ENCODE assay signal across 8 mouse cellular contexts in the genomic region with DNA sequence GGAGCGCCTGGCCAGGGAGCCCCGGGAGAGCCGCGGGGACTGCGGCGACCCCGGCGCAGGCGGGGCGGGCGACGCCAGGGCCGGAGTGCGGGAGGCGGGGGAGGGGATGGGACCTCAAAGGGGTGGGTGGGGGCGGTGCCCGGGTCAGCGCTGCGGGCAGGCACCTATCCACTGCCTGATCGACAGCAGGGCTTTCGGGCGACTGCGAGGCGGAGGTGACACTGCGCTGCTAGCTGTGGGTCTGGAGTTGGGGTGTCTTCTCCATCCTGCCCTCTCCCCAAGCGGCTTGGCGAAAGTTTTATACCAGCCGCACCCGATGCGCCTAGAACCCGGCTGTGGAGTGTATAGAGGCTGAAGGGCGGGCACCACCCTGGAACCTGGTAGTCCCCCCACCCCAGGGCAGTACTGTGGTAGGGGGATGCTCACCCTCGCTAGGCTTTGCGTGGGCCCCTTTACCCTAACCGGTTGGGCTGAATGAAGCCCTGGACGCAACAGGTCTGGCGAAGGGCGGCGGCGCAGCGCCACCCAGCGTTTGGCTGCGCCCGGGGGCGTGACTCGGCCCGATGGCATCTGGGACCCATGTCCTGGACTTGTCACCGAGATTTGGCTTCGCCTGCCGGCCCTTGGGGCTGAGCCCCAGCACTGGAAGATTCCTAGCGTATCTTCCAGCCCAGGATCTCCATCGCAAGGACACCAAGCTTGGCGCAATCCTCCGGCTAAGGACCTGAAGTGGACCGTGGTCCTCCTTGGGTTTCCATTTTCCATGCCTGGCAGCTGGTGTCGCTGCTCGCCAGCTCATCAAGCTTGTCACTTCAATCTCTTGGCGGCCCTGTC. TPM values are rescaled to one million over a fixed set of nuclear protein-coding genes. Genes with fewer than 3 reads are reported as not detected.
DNase-seq lines count a peak whose midpoint lies in the region; ATAC-seq lines count a peak whose summit lies in the region.

A gene (minus strand): TSS at position 89 of the 834 bp plus-strand sequence.

- H3K4me1 ChIP-seq in limb, embryonic 12.5 days (replicated peaks), result peaks cover 20% of the 10 kb centered on the region
- H3K4me1 ChIP-seq in midbrain, embryonic 13.5 days (replicated peaks), result peaks cover 26% of the 10 kb centered on the region
- H3K4me1 ChIP-seq in stomach, embryonic 15.5 days, result peaks cover 16% of the 10 kb centered on the region

- no peaks in the 10 kb centered on the region for H3K9me3 ChIP-seq in limb, embryonic 12.5 days
- no peaks in the 10 kb centered on the region for H3K9me3 ChIP-seq in midbrain, embryonic 13.5 days
- H3K9me3 ChIP-seq in stomach, embryonic 15.5 days, result no peaks in the 10 kb centered on the region

- H3K36me3 ChIP-seq in limb, embryonic 12.5 days, result no peaks in the 10 kb centered on the region
- H3K36me3 ChIP-seq in midbrain, embryonic 13.5 days, result no peaks in the 10 kb centered on the region
- H3K36me3 ChIP-seq in stomach, embryonic 15.5 days, result no peaks in the 10 kb centered on the region

- H3K4me3 ChIP-seq in limb, embryonic 12.5 days (replicated peaks), result peak within 1 kb of the TSS; percentile 67
- H3K4me3 ChIP-seq in midbrain, embryonic 13.5 days (replicated peaks), result peak within 1 kb of the TSS; percentile 61
- peak within 1 kb of the TSS; percentile 64 for H3K4me3 ChIP-seq in stomach, embryonic 15.5 days (replicated peaks)

- ATAC-seq in limb, embryonic 12.5 days (ENCODE audit: insufficient number of reproducible peaks, insufficient read depth, low FRiP score, low TSS enrichment, low read depth), result peak; percentile 74
- peak; percentile 79 for ATAC-seq in midbrain, embryonic 13.5 days
- ATAC-seq in stomach, embryonic 15.5 days (ENCODE audit: insufficient read depth, low FRiP score, low read depth), result peak; percentile 62; the same call in 1 of the 2 replicates

- H3K27me3 ChIP-seq in limb, embryonic 12.5 days, result peaks cover 45% of the 10 kb centered on the region
- H3K27me3 ChIP-seq in midbrain, embryonic 13.5 days, result peaks cover 14% of the 10 kb centered on the region; the same call in 1 of the 2 replicates
- H3K27me3 ChIP-seq in stomach, embryonic 15.5 days (replicated peaks), result peaks cover 5% of the 10 kb centered on the region; the same call in 1 of the 2 replicates

- peak within 1 kb of the TSS; percentile 96 for H3K4me2 ChIP-seq in limb, embryonic 12.5 days
- peak within 1 kb of the TSS; percentile 68 for H3K4me2 ChIP-seq in midbrain, embryonic 13.5 days (replicated peaks)
- H3K4me2 ChIP-seq in stomach, embryonic 15.5 days, result peak within 1 kb of the TSS; percentile 96

- WGBS in limb, embryonic 12.5 days, result 1% methylated on average over 54 of the region's 58 CpGs
- WGBS in midbrain, embryonic 13.5 days, result under 1% methylated on average over 55 of the region's 58 CpGs
- WGBS in stomach, embryonic 15.5 days, result under 1% methylated on average over 55 of the region's 58 CpGs

- H3K27ac ChIP-seq in limb, embryonic 12.5 days, result no peak within 1 kb of the TSS
- no peak within 1 kb of the TSS for H3K27ac ChIP-seq in midbrain, embryonic 13.5 days
- H3K27ac ChIP-seq in stomach, embryonic 15.5 days, result no peak within 1 kb of the TSS

- DNase-seq in right cerebral cortex, adult 18-20 months, result peak; percentile 39
- no peak for DNase-seq in right cerebral cortex, postnatal 36 days (ENCODE audit: low spot score in 2 of 2)
- DNase-seq in embryo, embryonic 11.5 days (ENCODE audit: low read depth, low spot score), result peak; percentile 43
- DNase-seq in heart, adult 11 months, result peak; percentile 97
- DNase-seq in kidney, adult 11 months, result peak; percentile 69

- peak within 1 kb of the TSS; percentile 67 for H3K9ac ChIP-seq in limb, embryonic 12.5 days (replicated peaks)
- H3K9ac ChIP-seq in midbrain, embryonic 13.5 days (replicated peaks), result peak within 1 kb of the TSS; percentile 73
- peak within 1 kb of the TSS; percentile 17; the same call in 1 of the 2 replicates for H3K9ac ChIP-seq in stomach, embryonic 15.5 days

RNA-seq across cellular contexts. Expression of the gene that starts here (rescaled TPM):
- polyA plus RNA-seq in limb, embryonic 12.5 days (2016; fragmentation: Nextera tagmentation; extraction: Ambion mirVana), result 1.7 TPM in 2 replicates
- polyA plus RNA-seq in midbrain, embryonic 13.5 days (2015; fragmentation: Nextera tagmentation; extraction: Ambion mirVana), result 8.2 and 9.6 TPM in 2 replicates
- polyA plus RNA-seq in stomach, embryonic 15.5 days (2015; fragmentation: Nextera tagmentation; extraction: Ambion mirVana), result 6.5 and 7.4 TPM in 2 replicates

Comparison
In these comparisons a context has a peak if more than half of its experiments do, and no peak if none do; other contexts are left out.
1. DNase-seq: peak in right cerebral cortex, adult 18-20 months (single experiment), embryo, embryonic 11.5 days (single experiment), heart, adult 11 months (single experiment) and kidney, adult 11 months (single experiment); none in right cerebral cortex, postnatal 36 days (0 of 2).
2. H3K9ac ChIP-seq: peak in every context shown above with its lines; median percentile 73 in midbrain, embryonic 13.5 days; 67 in limb, embryonic 12.5 days; 17 in stomach, embryonic 15.5 days.
3. Peak in every context shown above with its lines, with median percentiles within 50 percentile points of each other: ATAC-seq, H3K4me2 ChIP-seq and H3K4me3 ChIP-seq.